Mouse (Mus musculus) CD4-positive, CD25-positive, alpha-beta regulatory T cell, adult 4 months (primary cell): ENCODE measurements around the gene Tmprss11c. TPM values are rescaled to one million over a fixed set of nuclear protein-coding genes. Genes with fewer than 3 reads are reported as not detected.
"Not testable (repeated sequence)": the region's sequence is repeated elsewhere in the genome, so short reads cannot be mapped to it uniquely, and the experiment has no call there.

Experiments used
- ATAC-seq: one replicate; pipeline ENCODE4 v1.8.0; 2017
- polyA plus RNA-seq, 2 experiments: library from polyadenylated mRNA; unstranded; fragments of 100-300 nt; shearing (Covaris generic); gene quantifications; one replicate each; pipeline ENCODE4 v1.2.1; 2017

Gene Tmprss11c
- not detected for polyA plus RNA-seq

DNA sequence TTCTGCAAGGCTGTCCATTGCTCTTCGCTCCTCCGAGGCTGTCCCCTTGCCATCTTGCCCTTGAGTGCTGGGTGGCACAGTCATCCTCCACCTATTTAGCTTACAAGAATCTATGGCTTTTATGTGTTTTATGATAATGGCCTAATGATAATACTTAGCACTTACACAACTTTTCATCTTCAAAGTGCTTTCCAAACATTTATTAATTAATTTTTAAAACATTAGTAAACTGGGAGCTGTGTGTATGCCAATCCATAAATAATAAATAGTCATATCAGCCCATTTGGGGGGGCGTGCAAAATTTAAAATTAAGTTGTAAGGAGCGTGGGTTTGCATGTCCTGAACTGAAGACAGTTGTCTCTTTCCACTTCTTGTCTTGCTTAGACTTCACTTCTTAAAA is at the start of gene Tmprss11c:
Tmprss11c (minus strand) TSS at position 101 of the 400 bp plus-strand sequence.
- no peak for ATAC-seq

DNA sequence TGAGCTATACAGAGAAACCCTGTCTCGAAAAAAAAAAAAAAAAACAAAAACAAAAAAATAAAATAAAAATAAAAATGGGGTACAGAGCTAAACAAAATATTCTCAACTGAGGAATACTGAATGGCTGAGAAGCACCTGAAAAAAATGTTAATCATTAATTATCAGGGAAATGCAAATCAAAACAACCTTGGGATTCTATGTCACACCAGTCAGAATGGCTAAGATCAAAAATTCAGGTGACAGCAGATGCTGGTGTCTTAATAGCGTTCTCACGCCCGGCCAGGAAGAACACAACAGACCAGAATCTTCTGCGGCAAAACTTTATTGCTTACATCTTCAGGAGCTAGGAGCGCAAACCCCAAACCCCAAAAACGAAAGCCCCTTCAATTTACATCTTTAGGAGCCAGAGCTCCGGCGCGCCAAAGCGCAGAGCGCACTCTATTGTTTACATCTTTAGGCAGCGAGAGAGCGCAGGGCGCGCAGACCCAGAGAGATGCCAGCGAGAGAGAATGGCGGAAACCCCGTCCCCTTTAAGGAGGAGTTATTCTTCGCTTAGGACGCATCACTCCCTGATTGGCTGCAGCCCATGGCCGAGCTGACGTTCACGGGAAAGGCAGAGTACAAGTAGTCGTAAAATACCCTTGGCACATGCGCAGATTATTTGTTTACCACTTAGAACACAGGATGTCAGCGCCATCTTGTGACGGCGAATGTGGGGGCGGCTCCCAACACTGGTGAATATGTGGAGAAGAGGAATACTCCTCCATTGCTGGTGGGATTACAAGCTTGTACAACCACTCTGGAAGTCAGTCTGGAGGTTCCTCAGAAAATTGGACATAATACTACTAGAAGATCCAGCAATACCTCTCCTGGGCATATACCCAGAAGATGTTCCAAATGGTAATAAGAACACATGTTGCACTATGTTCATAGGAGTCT is 29.2 kb upstream of the Tmprss11c start:
- not testable (repeated sequence) for ATAC-seq

DNA sequence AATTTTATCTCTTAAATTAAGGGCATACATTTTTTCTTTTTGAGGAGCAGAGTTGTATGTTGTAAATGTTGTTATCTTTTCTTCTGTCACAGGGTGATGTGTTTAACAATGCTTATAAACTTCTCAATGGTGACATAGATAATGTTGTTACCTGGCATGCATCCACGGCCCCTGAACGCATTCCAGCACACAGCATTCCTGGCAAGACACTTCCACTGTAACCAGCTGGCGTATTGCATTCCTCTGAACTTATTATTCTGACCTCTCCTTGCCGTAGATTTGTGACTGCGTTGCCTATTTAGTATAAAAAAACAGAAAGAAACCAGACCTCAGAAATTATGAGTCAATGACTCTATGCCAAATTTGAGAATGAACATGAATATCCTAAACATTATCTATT is 17.0 kb upstream of the Tmprss11c start:
- ATAC-seq, result no peak

DNA sequence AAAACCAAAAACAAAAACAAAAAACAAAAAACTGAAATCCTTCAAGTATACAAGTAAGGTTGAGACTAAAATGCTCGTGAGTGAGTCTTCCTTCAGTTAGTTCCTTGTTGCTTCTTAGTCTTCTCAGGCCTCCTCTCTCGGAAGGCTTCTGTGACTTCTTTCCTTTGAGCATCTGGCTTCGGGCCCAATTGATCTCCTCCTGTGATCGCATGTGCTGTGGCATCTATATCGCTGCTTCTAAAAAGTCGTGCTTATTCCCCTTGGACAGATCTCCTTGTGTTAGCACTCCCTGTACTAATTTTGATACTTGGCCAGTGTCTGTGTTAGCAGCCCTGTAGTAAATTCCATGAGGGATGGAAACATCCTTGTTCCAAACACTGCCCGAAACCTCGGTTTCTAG is 14.8 kb upstream of the Tmprss11c start:
- no peak for ATAC-seq

DNA sequence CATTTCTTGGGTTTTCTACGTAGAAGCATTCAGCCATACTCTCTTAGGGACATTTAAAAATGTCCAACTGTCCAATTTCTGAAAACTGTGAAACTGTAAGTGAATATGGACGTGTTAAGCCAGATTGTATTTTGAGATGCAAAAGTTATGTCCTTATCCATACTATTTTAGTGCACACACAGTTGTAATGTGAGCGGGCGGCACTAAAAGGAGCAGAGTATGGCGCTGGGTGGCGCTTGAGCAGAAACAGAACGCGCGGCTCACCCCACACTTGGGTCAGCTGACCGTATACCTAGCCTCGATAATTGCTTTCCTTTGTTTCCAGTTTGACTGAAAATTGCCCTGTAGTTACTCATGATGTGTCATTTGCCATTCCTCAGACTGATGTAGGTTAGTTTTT is 42.5 kb downstream of the Tmprss11c start:
- ATAC-seq, result no peak

DNA sequence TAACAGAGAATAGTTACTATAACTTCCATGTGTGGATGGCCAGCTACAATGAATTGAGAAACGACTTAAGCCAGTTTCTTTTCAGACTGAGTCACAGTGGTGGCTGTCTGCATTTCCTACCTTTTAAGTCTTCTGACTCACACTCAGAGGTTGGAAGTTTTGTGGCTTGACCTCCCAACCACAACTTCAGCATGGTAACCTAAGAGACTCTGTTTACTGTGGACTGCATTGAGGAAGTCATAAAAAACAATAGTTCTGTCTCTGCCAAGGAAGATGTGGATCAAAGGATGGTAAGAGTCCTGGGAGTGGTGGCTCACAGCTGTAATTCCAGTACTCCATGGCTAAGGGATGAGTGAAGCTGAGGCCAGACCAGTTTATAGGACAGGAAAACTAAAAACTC is 44.2 kb downstream of the Tmprss11c start:
- ATAC-seq, result no peak

DNA sequence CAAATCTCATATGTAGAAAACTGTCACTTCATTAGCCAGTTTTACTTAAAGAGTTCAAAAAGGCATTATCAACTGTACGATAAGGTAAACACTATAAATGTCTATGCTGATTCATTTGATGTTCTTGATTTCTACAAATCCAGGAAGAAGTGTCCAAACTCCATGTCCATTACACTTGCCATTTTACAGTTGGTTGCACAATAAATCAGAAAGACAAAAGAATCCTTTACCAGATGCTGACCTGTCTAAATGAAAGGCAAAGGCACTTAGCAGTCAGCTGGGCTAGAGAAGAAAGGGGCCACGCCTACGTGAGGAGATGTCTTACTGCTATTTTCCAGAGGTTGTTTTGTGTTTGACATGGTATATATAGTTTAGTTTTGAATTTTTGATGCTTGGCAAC is 44.8 kb downstream of the Tmprss11c start:
- no peak for ATAC-seq

DNA sequence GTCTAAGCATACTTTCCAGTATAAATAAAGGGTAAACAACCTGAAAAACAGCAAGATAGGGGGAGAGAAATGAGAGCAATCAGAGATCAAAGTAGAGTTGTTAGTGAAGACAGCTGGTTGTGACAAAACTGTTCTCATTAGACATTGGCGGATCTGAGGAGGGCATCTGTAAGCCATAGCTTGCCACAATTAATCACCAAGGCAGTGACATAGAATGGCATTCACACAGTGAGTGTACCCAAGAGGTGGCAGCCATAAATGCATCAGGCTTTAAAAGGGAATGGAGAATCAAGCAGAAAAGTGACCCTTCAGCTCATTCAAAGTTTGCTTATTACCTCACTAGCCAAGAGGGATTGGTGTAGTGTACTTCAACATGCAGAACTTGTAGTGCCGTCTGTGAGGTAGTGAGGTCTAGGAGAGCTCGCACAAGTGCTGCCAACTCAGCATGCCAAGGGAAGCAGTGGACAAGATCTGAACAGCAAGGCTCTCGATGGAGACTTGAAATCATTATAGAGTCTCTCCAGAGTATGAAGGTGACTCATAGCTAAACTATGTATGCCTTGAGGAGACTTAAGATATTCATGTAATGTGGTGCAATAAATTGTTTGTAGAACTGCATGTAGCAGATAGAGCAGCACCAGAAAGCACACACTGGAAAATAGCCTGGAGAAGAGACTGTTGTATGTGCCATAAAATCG is 61.8 kb downstream of the Tmprss11c start:
- no peak for ATAC-seq

DNA sequence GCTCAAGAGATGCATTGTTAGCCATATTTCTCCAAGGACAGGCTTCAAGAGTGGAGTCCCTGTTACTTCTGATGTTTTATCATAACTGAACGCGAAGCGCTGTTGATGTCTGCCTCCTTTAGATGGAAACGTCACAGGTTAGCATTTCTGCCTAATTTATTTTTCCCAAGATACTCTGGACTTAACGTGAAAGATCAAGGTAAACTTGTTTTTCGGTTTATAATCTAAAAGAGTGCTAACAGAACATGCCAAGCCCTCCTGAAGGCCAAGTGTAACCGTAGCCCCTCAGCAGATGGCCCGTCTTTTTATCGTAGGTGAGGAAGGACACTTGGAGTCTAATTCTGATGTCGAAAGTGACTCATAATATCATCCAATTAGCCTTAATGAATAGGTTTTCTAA is 91.3 kb downstream of the Tmprss11c start, which contains the start of gene Gnrhr:
Gnrhr (minus strand) TSS at position 101 of the 400 bp plus-strand sequence.
- no peak for ATAC-seq

DNA sequence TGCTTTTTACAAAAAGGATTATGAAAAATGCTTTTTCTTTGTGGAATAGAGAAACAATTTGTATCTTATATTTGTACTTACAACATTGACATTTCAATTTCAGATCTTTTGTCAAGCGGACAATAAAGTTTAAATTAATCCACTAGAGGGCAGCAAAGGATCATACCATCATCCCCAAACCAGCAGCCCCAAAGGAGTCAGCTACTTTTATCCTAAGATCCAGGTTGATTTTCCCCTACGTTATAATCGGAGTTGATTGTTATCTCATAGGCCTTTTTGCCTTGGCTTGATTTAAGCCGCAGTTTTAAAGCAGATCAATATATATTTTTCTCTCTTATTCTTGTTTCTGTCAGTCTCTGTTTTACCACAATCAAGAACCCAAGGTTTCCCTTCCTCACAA is 97.8 kb downstream of the Tmprss11c start:
- ATAC-seq, result peak; percentile 82

DNA sequence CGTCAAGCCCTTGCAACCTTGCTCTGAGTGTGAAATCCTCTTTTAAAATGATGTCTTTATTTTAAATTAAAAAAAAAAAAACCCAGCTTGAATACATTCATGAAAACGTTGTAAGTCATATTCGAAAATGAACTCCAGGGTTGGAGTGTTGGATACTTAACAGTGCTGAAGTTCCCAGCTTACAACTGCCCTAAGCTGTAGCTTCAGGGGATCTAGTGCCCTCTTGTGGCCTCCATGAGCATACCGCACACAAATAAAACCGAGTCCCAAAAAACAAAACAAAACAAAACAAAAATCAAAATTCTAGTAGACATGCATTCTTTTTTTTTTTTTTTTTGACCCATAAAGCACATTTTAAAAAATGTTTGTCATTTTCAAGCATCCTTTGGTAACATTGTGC is 98.3 kb downstream of the Tmprss11c start:
- peak; percentile 83 for ATAC-seq

DNA sequence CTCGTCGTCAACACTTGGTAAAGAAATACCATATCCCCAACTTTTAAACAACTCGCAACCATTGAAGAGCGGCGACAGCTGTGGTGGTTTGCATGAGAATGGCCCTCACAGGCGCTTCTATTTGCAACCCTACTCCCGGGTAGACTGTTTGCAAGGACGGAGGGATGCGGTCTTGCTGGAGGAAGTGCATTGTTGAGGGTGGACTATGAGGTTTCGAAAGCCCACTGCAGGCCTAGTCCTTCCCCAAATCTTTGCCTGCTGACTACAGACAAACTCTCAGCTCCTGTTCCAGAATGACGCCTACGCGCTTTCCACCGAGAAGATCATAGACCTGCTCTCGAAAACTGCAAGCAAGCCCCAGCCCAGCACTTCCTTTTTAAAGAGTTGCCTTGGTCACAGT is 98.8 kb downstream of the Tmprss11c start:
- peak; percentile 16 for ATAC-seq

DNA sequence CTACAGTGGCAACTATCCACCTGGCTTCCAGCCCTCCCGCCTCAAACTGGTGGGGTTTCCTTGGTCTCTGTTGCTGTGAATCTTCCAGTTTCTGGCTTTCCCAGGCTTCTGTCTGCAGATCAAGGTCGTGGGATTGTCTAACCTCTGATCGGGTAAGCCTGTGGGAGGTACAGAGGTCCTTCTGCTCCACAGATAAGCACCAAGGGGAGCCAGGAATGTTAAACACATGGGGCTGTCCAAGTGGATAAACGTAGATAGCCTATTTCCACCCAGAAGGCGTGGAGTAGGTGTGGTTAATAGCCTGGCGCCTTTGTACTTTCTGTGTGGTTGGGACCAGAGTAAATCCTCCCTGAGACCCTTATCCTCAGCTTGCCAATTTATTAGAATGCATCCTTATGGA is 101.7 kb downstream of the Tmprss11c start:
- no peak for ATAC-seq

Other genes starting within 250 kb of the Tmprss11c start
- 10 to 100 TPM; 23.1 to 32.2 TPM for gene Cenpc1, start 223.7 kb downstream of the Tmprss11c start, polyA plus RNA-seq
- gene Stap1, start 217.6 kb downstream of the Tmprss11c start, polyA plus RNA-seq, result 100 to 1,000 TPM in 1 of 2 experiments, 10 to 100 TPM in 1; 75.6 to 103 TPM
- 10 to 100 TPM; 15.5 to 17.9 TPM for gene Uba6, start 116.5 kb downstream of the Tmprss11c start, polyA plus RNA-seq
- not detected for gene Gnrhr, start 91.4 kb downstream of the Tmprss11c start, polyA plus RNA-seq
- gene Tmprss11d, start 84.1 kb upstream of the Tmprss11c start, polyA plus RNA-seq, result not detected
- gene Tmprss11a, start 179.7 kb upstream of the Tmprss11c start, polyA plus RNA-seq, result not detected
- gene Tmprss11g, start 229.3 kb upstream of the Tmprss11c start, polyA plus RNA-seq, result not detected